Mouse (Mus musculus): ENCODE measurements at regions not wholly inside any gene's neighbourhood (a gene's known extent, or its start where the extent isn't known, plus 50 kb on each side); places are given as distances from the start of the nearest gene placed in this dataset.
A peak's percentile ranks its signal among the peaks of the same experiment; 100 is the strongest.

DNA sequence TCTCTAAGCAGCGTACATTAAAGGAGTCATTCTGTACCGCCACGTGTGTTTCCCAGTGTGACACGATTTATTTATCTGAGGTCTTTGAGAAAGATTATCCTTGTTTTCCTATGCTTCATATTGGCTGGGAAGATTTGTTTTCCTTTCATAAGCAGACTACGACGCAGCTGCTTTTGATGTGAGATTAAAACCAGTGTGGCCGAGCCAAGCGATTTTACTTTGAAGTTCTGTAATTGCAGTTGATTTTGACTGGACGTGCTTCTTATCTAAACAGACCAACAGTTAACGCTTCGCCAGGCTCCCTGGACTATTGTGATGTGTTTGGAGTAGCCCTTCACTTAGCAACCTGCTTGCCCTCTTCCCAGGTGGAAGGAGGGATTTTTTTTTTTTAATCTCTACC, 120.6 kb downstream of the Dact1 start:
- no peak for DNase-seq

DNA sequence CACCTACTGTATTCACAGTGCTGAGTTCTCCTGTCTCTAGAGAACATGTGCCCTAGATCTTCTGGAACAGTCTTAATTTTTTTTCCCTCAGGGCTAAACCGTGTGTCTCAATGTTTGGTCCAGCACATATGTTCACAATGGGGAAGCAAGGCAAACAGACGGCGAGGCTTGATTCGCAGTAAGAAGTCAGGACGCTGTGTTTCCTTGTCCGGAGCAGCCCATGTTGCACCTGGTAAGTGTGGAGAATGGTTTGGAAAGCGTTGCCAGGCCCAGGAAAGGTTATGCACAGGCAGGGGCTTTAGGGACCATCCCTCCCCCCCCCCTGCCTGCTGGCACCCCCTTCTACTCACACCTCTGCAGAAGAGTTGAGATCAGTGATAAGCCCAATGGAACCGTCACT, 121.4 kb downstream of the Dact1 start:
- no peak for DNase-seq

- no peak for DNase-seq
Measured at GRCm38 (mm10) chr12:71433549-71434200, 124.0 kb downstream of the Dact1 start.

- peak in 1 of 2 experiments; percentile 3 for DNase-seq
Measured at GRCm38 (mm10) chr12:71438254-71438653, 128.6 kb downstream of the Dact1 start.

DNA sequence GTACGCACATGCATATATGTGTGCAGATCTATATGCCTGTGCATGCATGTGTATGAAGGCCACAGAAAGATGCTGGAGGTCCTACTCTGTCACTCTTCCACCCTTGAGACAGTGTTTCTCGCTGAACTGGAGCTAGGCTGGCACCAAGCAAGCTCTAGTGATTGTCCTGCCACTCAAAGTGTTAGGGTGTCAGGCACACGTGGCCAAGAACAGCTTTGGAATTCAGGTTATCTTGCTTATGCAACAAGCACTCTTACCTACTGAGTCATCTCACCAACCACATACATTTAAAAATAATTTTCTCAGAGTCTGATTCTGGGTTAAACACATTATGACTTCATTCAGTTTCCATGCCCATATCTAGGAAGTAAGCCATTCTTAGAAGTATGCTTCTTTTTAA, 131.2 kb downstream of the Dact1 start:
- no peak for DNase-seq

- DNase-seq, result no peak
Measured at GRCm38 (mm10) chr12:71441272-71441671, 131.6 kb downstream of the Dact1 start.

- DNase-seq, result no peak
Measured at GRCm38 (mm10) chr12:71446177-71446891, 136.7 kb downstream of the Dact1 start.

- no peak for DNase-seq
Measured at GRCm38 (mm10) chr12:71446892-71447268, 137.2 kb downstream of the Dact1 start.

DNA sequence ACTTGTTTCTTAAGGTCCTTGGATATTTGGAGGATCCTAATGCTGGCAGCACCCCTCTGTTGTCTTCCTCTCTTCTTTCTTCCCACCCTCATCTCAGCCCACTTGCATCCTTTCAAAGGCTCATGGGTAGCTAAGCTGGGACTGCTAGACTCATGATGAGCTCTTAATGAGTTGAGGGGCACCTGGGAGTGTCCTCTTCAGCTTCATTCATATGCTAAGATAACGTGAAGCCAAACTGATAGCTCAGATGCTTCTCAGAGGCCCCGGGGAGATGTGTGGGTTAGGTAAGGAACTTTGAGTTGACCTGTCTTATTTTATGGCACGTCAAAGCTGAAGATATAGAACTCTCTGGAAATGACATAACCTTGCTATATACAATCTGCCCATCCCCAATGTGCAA, 139.3 kb downstream of the Dact1 start:
- DNase-seq, result no peak

DNA sequence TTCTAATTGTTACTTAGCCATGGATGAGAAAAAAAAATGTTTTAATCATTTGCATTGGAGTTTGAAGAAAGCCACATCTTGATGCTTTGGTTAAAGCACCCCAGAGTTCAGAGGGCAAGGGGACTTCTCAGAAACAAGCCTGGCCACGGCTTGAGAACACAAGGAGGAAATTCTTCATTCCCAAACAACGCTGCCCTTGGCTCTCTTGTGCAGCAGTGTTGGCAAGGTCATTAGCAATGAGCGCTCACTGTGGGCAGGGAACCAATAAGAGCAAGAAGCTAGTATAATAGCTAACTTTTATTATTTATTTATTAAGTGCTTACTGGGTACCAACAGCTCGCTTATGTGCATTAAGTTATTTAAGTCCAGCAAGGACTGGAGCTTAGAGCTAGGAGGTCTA, 140.4 kb downstream of the Dact1 start:
- DNase-seq, result no peak

- DNase-seq, result no peak
Measured at GRCm38 (mm10) chr12:71450680-71451463, 141.2 kb downstream of the Dact1 start.

DNA sequence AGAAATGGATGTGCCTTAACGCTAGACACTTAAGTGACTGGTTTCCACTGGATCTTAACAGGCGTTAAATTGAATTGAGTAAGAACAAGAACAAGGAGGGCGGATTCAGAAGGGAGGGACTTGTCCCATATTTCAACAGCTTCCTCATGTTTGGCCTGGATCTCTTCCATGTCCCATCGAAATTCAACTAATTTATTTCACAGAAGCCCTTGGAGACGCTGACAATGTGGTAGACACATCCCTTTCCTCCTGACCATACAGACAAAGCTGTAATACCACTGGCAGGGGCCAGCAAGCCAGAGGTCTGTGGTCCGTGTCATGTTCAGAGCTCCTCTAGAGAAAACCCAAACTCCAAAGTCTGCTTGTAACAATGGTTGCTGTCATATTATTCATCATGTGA, 147.2 kb downstream of the Dact1 start:
- no peak for DNase-seq

- DNase-seq, result no peak
Measured at GRCm38 (mm10) chr12:71458559-71459176, 149.0 kb downstream of the Dact1 start.

DNA sequence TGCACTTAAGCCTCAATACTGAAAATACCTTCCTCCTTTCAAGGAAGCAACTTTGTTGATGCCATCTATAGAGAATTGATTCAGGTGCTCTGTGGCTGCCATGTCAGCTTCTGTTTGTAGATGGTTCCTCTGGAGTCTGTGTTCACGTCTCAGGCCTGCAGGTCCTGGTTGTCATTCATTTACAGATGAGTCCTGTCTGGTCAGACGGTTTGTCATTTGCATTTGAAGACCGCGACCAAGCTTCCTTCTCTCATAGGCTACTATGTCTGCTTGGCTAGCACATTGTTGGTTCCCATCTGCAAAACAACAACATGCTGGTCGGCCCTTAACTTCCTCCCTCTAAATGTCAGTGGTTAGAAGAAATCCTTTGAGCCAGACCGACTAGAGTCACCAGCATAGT, 151.0 kb downstream of the Dact1 start:
- no peak for DNase-seq

- no peak for DNase-seq
Measured at GRCm38 (mm10) chr12:71467820-71468219, 158.1 kb downstream of the Dact1 start.

- DNase-seq, result no peak
Measured at GRCm38 (mm10) chr12:71468324-71468723, 158.6 kb downstream of the Dact1 start.

DNA sequence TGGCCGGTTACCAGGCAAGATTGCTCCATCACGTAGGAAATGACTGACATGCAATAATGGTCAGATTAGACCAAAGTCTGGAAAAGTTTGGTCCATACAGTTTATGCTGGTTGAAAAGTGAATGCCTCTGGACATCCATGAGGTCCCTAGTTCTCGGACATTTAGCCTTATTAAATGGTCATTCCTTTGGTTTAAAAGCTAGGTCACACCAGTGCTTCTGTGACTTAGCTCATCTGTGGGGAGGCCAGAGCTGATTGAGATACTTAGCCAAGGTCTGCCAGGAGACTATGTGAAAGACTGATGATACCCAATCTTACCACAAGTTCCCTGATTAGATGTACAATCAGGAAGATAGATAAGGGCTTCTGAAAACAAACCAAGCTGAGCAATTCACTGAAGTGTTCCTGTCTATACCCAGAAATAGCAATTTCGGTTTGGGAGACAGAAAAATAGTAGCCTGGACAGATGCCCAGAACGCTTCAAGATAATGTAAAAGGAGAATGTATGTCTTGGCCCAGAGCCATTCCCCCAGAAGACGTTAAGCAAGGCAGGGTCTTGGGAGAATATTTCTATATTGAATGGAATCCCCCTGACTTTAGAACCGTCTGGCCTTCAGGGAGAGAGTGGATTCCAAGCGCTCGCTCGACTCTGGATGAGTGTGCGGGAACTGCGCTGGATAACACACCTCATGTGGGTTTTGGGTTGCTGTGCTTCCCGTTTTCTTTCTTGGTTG, 161.5 kb downstream of the Dact1 start:
- DNase-seq, result no peak

DNA sequence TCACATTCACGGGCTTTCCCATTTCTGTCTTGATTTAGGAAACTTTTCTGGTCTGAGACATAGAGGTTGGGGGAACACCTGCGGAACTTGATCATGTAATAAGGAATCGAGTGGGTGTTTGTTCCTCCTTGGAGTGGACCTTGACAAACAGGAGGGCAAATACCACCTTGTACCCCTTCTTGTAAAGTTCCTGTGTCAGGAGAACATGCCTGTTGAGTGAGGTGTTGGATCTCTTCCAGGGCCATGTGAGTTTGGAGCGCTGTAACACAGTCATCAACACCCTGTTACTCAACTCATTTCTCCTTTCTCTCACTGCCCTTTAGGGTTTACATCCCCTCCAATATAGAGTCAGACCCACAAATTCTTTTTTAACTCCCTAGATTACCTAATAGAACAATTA, 162.0 kb downstream of the Dact1 start:
- DNase-seq, result no peak

GRCm38 (mm10) chr12:71476238-71476637, 166.6 kb downstream of the Dact1 start:
- DNase-seq, result no peak

DNA sequence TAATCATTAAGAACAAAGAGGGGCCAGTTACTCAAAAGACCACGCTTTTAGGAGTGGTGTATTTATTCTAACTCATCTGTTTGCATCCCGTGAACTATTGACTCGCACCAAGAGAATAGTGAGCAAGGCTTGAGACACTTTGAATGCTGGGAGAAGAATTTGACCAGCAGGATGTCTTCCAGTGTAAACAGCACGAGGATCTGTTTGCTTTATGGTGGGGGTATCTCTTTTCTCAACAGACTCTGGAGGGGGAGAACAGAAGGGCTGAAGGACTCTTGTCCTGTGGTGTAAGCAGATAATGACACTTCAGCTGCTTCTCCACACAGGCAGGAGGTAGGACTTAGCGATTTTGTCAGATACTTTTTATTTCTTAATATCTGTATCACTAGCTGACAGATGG, 168.0 kb downstream of the Dact1 start:
- no peak for DNase-seq

DNA sequence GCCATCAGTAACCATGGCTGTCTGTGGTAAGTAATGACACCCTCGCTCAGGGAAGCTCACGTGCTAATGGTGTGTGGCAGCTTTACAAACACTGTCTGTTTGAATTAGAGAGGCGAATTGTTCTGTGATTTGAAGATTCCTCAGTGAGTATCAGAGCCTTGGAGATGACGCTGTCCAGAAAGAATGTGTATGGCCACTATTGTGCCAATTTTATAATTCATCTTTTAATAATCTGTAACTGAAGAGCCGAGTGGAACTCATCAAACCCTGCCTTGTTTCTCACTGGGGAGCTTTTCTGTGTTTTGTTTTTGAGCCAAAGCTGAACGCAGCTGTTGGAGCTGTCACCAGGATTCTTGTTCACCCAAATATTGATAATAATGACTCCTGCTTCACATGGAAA, 171.7 kb downstream of the Dact1 start:
- DNase-seq, result no peak

- no peak for DNase-seq
Measured at GRCm38 (mm10) chr12:71481899-71482593, 172.4 kb downstream of the Dact1 start.
